7 mouse cellular contexts compared by ENCODE assay signal in the genomic region with DNA sequence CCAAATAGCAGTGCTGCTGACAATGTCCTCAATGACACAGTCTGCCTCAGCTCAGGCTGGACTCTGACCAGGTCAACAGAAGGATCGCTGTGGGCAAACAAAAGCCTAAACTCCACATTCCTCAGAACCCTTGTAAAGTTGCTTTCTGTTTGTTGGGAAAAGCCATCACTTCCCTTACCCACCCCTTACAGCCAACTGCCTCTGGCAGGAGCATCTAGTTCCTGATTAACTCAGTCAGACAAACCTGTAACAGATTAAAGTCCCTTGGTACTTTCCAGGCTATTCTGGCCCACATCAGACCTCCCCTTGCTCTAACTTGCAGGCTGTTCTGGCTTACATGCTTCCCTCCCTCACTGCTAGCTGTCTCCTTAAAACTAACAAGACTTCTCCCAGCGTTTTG.
A peak's percentile ranks its signal among the peaks of the same experiment; 100 is the strongest.
DNase-seq lines count a peak whose midpoint lies in the region; ATAC-seq and TF ChIP-seq lines count a peak whose summit lies in the region.

No protein-coding gene starts in this region.

- ATAC-seq in embryonic facial prominence, embryonic 11.5 days (replicated peaks; ENCODE audit: insufficient number of reproducible peaks, low FRiP score, low TSS enrichment, low read depth): no peak
- peak; percentile 91 for ATAC-seq in liver, postnatal 0 days

- WGBS in embryonic facial prominence, embryonic 11.5 days: 22% methylated on average over 2 of the region's 2 CpGs
- WGBS in liver, postnatal 0 days (ENCODE audit: insufficient replicate concordance): 20% methylated on average over 2 of the region's 2 CpGs

- peak; percentile 54 for TF ChIP-seq EP300 in liver, postnatal 0 days (IDR thresholded peaks at IDR 0.05; ENCODE audit: low read depth)

- no peak for TF ChIP-seq CTCF in liver, postnatal 0 days (IDR thresholded peaks at IDR 0.05; ENCODE audit: low read depth)

- no peak overlapping the region for H3K27ac ChIP-seq in embryonic facial prominence, embryonic 11.5 days (replicated peaks; ENCODE audit: low read depth, low read length)
- peak overlapping the region; percentile 92 for H3K27ac ChIP-seq in liver, postnatal 0 days (ENCODE audit: low read depth)

- H3K4me2 ChIP-seq in embryonic facial prominence, embryonic 11.5 days (ENCODE audit: low read depth, low read length): no peak overlapping the region
- no peak overlapping the region for H3K4me2 ChIP-seq in liver, postnatal 0 days (ENCODE audit: low read depth, low read length)

- no peaks in the 10 kb centered on the region for H3K36me3 ChIP-seq in embryonic facial prominence, embryonic 11.5 days (replicated peaks; ENCODE audit: control insufficient read depth, insufficient read depth, low read depth, low read length)
- H3K36me3 ChIP-seq in liver, postnatal 0 days (replicated peaks; ENCODE audit: insufficient read depth, low read length): no peaks in the 10 kb centered on the region

- H3K4me3 ChIP-seq in embryonic facial prominence, embryonic 11.5 days (ENCODE audit: low read depth, low read length): no peak overlapping the region
- no peak overlapping the region for H3K4me3 ChIP-seq in liver, postnatal 0 days (ENCODE audit: low read depth, low read length)

- no peaks in the 10 kb centered on the region for H3K9me3 ChIP-seq in embryonic facial prominence, embryonic 11.5 days (replicated peaks; ENCODE audit: control insufficient read depth, low read length)
- no peaks in the 10 kb centered on the region for H3K9me3 ChIP-seq in liver, postnatal 0 days (ENCODE audit: low read length)

- DNase-seq in NIH3T3 (ENCODE audit: low read depth): peak; percentile 93
- DNase-seq in embryonic facial prominence, embryonic 11.5 days (ENCODE audit: low spot score): peak; percentile 75
- peak; percentile 83 to 94 for DNase-seq in kidney, adult 8-10 months
- DNase-seq in liver, postnatal 0 days: peak; percentile 57
- no peak for DNase-seq in layer of hippocampus, postnatal 36 days
- DNase-seq in adrenal gland, postnatal 25 days: no peak
- no peak for DNase-seq in adrenal gland, adult 2 months

- no peaks in the 10 kb centered on the region for H3K27me3 ChIP-seq in embryonic facial prominence, embryonic 11.5 days (ENCODE audit: control insufficient read depth, insufficient read depth, low read length)
- H3K27me3 ChIP-seq in liver, postnatal 0 days (ENCODE audit: insufficient read depth, low read length): no peaks in the 10 kb centered on the region

- H3K9ac ChIP-seq in embryonic facial prominence, embryonic 11.5 days (replicated peaks; ENCODE audit: low read length): no peak overlapping the region
- no peak overlapping the region for H3K9ac ChIP-seq in liver, postnatal 0 days (replicated peaks)

- no peaks in the 10 kb centered on the region for H3K4me1 ChIP-seq in embryonic facial prominence, embryonic 11.5 days (ENCODE audit: control insufficient read depth, insufficient read depth, low read length)
- H3K4me1 ChIP-seq in liver, postnatal 0 days (ENCODE audit: insufficient read depth): peaks cover 11% of the 10 kb centered on the region

Comparison
In these comparisons a context has a peak if more than half of its experiments do, and no peak if none do; other contexts are left out.
1. DNase-seq: peak in NIH3T3 (single experiment), embryonic facial prominence, embryonic 11.5 days (single experiment), kidney, adult 8-10 months (2 of 2) and liver, postnatal 0 days (single experiment); none in layer of hippocampus, postnatal 36 days (0 of 2), adrenal gland, postnatal 25 days (single experiment) and adrenal gland, adult 2 months (single experiment).